Mouse (Mus musculus): ENCODE measurements at regions not wholly inside any gene's neighbourhood (a gene's known extent, or its start where the extent isn't known, plus 50 kb on each side); places are given as distances from the start of the nearest gene placed in this dataset.
A peak's percentile ranks its signal among the peaks of the same experiment; 100 is the strongest.

- 37% methylated on average over 5 of the region's 5 CpGs for WGBS
Measured at GRCm38 (mm10) chr13:53775687-53776086, 279.8 kb downstream of the Drd1 start.

GRCm38 (mm10) chr13:53764613-53765243, 290.8 kb downstream of the Drd1 start:
- Histone ChIP-seq H3K4me2 (replicated peaks) (no peak overlapping the region), H3K4me3 (replicated peaks) (no peak overlapping the region), H3K9ac (no peak overlapping the region), H3K36me3 (no peaks in the 10 kb centered on the region), H3K4me1 (replicated peaks) (no peaks in the 10 kb centered on the region), H3K9me3 (no peaks in the 10 kb centered on the region), H3K27ac (no peak overlapping the region), H3K27me3 (replicated peaks) (no peaks in the 10 kb centered on the region)
- WGBS: 22% methylated on average over 13 of the region's 13 CpGs
- no peak for ATAC-seq

More at GRCm38 (mm10) chr13:53775687-53776086, 279.8 kb downstream of the Drd1 start:
- Histone ChIP-seq H3K4me1 (replicated peaks) (no peaks in the 10 kb centered on the region), H3K27me3 (replicated peaks) (no peaks in the 10 kb centered on the region), H3K9ac (no peak overlapping the region), H3K27ac (no peak overlapping the region), H3K4me3 (replicated peaks) (no peak overlapping the region), H3K9me3 (no peaks in the 10 kb centered on the region), H3K36me3 (no peaks in the 10 kb centered on the region), H3K4me2 (replicated peaks) (no peak overlapping the region)
- ATAC-seq: no peak

- H3K4me3 ChIP-seq (replicated peaks): no peak overlapping the region
- no peak overlapping the region for H3K4me2 ChIP-seq (replicated peaks)
- no peaks in the 10 kb centered on the region for H3K9me3 ChIP-seq
- H3K27ac ChIP-seq: no peak overlapping the region
- H3K9ac ChIP-seq: no peak overlapping the region
- ATAC-seq: no peak
- WGBS: 60% methylated on average over 13 of the region's 13 CpGs
- H3K4me1 ChIP-seq (replicated peaks): no peaks in the 10 kb centered on the region
- H3K36me3 ChIP-seq: no peaks in the 10 kb centered on the region
- no peaks in the 10 kb centered on the region for H3K27me3 ChIP-seq (replicated peaks)
Measured at GRCm38 (mm10) chr13:53757576-53758237, 284.8 kb upstream of the Msx2 start.

- no peak overlapping the region for H3K4me3 ChIP-seq (replicated peaks)
- H3K36me3 ChIP-seq: no peaks in the 10 kb centered on the region
- whole genome bisulfite sequencing: 63% methylated on average over 13 of the region's 13 CpGs
- ATAC-seq: no peak
- no peaks in the 10 kb centered on the region for H3K4me1 ChIP-seq (replicated peaks)
- no peak overlapping the region for H3K27ac ChIP-seq
- H3K9ac ChIP-seq: no peak overlapping the region
- no peaks in the 10 kb centered on the region for H3K27me3 ChIP-seq (replicated peaks)
- no peaks in the 10 kb centered on the region for H3K9me3 ChIP-seq
- H3K4me2 ChIP-seq (replicated peaks): no peak overlapping the region
Measured at GRCm38 (mm10) chr13:53756970-53757530, 284.2 kb upstream of the Msx2 start.

GRCm38 (mm10) chr13:53755046-53755615, 282.3 kb upstream of the Msx2 start:
- H3K4me3 ChIP-seq (replicated peaks): no peak overlapping the region
- no peak overlapping the region for H3K9ac ChIP-seq
- no peaks in the 10 kb centered on the region for H3K27me3 ChIP-seq (replicated peaks)
- no peaks in the 10 kb centered on the region for H3K36me3 ChIP-seq
- no peak overlapping the region for H3K4me2 ChIP-seq (replicated peaks)
- H3K9me3 ChIP-seq: no peaks in the 10 kb centered on the region
- 43% methylated on average over 11 of the region's 11 CpGs for WGBS
- H3K4me1 ChIP-seq (replicated peaks): no peaks in the 10 kb centered on the region
- no peak overlapping the region for H3K27ac ChIP-seq
- ATAC-seq: no peak

- Histone ChIP-seq H3K4me2 (replicated peaks) (no peak overlapping the region), H3K36me3 (no peaks in the 10 kb centered on the region), H3K9ac (no peak overlapping the region), H3K4me1 (replicated peaks) (no peaks in the 10 kb centered on the region), H3K27ac (no peak overlapping the region), H3K9me3 (no peaks in the 10 kb centered on the region), H3K27me3 (replicated peaks) (no peaks in the 10 kb centered on the region), H3K4me3 (replicated peaks) (no peak overlapping the region)
- no peak for ATAC-seq
- 67% methylated on average over 6 of the region's 6 CpGs for WGBS
Measured at GRCm38 (mm10) chr13:53753049-53753448, 280.2 kb upstream of the Msx2 start.

GRCm38 (mm10) chr13:53740981-53741380, 268.1 kb upstream of the Msx2 start:
- no peaks in the 10 kb centered on the region for H3K4me1 ChIP-seq (replicated peaks)
- 73% methylated on average over 6 of the region's 6 CpGs for WGBS
- no peak overlapping the region for H3K9ac ChIP-seq
- H3K36me3 ChIP-seq: no peaks in the 10 kb centered on the region
- H3K4me3 ChIP-seq (replicated peaks): no peak overlapping the region
- ATAC-seq: no peak
- no peak overlapping the region for H3K27ac ChIP-seq
- H3K9me3 ChIP-seq: no peaks in the 10 kb centered on the region
- H3K27me3 ChIP-seq (replicated peaks): no peaks in the 10 kb centered on the region
- no peak overlapping the region for H3K4me2 ChIP-seq (replicated peaks)

- Histone ChIP-seq H3K27ac (no peak overlapping the region), H3K9ac (no peak overlapping the region), H3K4me1 (replicated peaks) (no peaks in the 10 kb centered on the region), H3K9me3 (no peaks in the 10 kb centered on the region), H3K27me3 (replicated peaks) (no peaks in the 10 kb centered on the region), H3K36me3 (no peaks in the 10 kb centered on the region), H3K4me3 (replicated peaks) (no peak overlapping the region), H3K4me2 (replicated peaks) (no peak overlapping the region)
- no peak for ATAC-seq
- WGBS: 70% methylated on average over 3 of the region's 3 CpGs
Measured at GRCm38 (mm10) chr13:53739127-53739526, 266.3 kb upstream of the Msx2 start.

- WGBS: 35% methylated on average over 4 of the region's 4 CpGs
- Histone ChIP-seq H3K9me3 (no peaks in the 10 kb centered on the region), H3K4me3 (replicated peaks) (no peak overlapping the region), H3K36me3 (no peaks in the 10 kb centered on the region), H3K27me3 (replicated peaks) (no peaks in the 10 kb centered on the region), H3K4me2 (replicated peaks) (no peak overlapping the region), H3K9ac (no peak overlapping the region), H3K27ac (no peak overlapping the region), H3K4me1 (replicated peaks) (no peaks in the 10 kb centered on the region)
- peak; percentile 34; the same call in 1 of the 2 replicates for ATAC-seq
Measured at GRCm38 (mm10) chr13:53734944-53735343, 262.1 kb upstream of the Msx2 start.

- H3K4me2 ChIP-seq (replicated peaks): no peak overlapping the region
- H3K4me1 ChIP-seq (replicated peaks): no peaks in the 10 kb centered on the region
- no peak overlapping the region for H3K4me3 ChIP-seq (replicated peaks)
- H3K9me3 ChIP-seq: no peaks in the 10 kb centered on the region
- no peaks in the 10 kb centered on the region for H3K36me3 ChIP-seq
- H3K27me3 ChIP-seq (replicated peaks): no peaks in the 10 kb centered on the region
- H3K9ac ChIP-seq: no peak overlapping the region
- WGBS: 53% methylated on average over 10 of the region's 10 CpGs
- ATAC-seq: no peak
- H3K27ac ChIP-seq: no peak overlapping the region
Measured at GRCm38 (mm10) chr13:53730259-53730902, 257.5 kb upstream of the Msx2 start.

- no peak for ATAC-seq
- H3K36me3 ChIP-seq: no peaks in the 10 kb centered on the region
- H3K9me3 ChIP-seq: no peaks in the 10 kb centered on the region
- 93% methylated on average over 7 of the region's 7 CpGs for WGBS
- H3K9ac ChIP-seq: no peak overlapping the region
- H3K27me3 ChIP-seq (replicated peaks): no peaks in the 10 kb centered on the region
- H3K27ac ChIP-seq: no peak overlapping the region
- H3K4me3 ChIP-seq (replicated peaks): no peak overlapping the region
- no peaks in the 10 kb centered on the region for H3K4me1 ChIP-seq (replicated peaks)
- no peak overlapping the region for H3K4me2 ChIP-seq (replicated peaks)
Measured at GRCm38 (mm10) chr13:53729848-53730247, 257.0 kb upstream of the Msx2 start.

GRCm38 (mm10) chr13:53726031-53726430, 253.2 kb upstream of the Msx2 start:
- H3K9me3 ChIP-seq: no peaks in the 10 kb centered on the region
- no peak overlapping the region for H3K4me2 ChIP-seq (replicated peaks)
- H3K36me3 ChIP-seq: no peaks in the 10 kb centered on the region
- H3K4me3 ChIP-seq (replicated peaks): no peak overlapping the region
- no peaks in the 10 kb centered on the region for H3K4me1 ChIP-seq (replicated peaks)
- H3K27ac ChIP-seq: no peak overlapping the region
- WGBS: 88% methylated on average over 4 of the region's 4 CpGs
- no peak for ATAC-seq
- no peaks in the 10 kb centered on the region for H3K27me3 ChIP-seq (replicated peaks)
- H3K9ac ChIP-seq: no peak overlapping the region
